Mouse (Mus musculus) midbrain, embryonic 12.5 days (tissue): ENCODE measurements around the gene Pias4. TPM values are rescaled to one million over a fixed set of nuclear protein-coding genes. Genes with fewer than 3 reads are reported as not detected.

Experiments used
- ATAC-seq: fragments of 200-750 bp; cut with Nextera tagmentation; 2 replicates; pipeline ENCODE4 v1.8.0; 2017; ENCODE audit warnings: low read depth, moderate TSS enrichment, moderate library complexity; ENCODE audit not compliant: low FRiP score
- H3K27ac ChIP-seq: fragments of 300-500 bp; sonication (generic); replicated peaks from 2 replicates; pipeline ENCODE4 v1.5.1; 2016; ENCODE audit warnings: mild to moderate bottlenecking
- H3K27me3 ChIP-seq: fragments of 300-500 bp; sonication (generic); 2 replicates; pipeline ENCODE4 v1.6.1; 2016; ENCODE audit warnings: mild to moderate bottlenecking
- H3K36me3 ChIP-seq: fragments of 300-500 bp; sonication (generic); 2 replicates; pipeline ENCODE4 v1.6.1; 2016
- H3K4me1 ChIP-seq: fragments of 300-500 bp; sonication (generic); 2 replicates; pipeline ENCODE4 v1.6.1; 2016
- H3K4me2 ChIP-seq: fragments of 300-500 bp; sonication (generic); replicated peaks from 2 replicates; pipeline ENCODE4 v1.6.1; 2016; ENCODE audit warnings: mild to moderate bottlenecking, moderate library complexity
- H3K4me3 ChIP-seq: fragments of 300-500 bp; sonication (generic); 2 replicates; pipeline ENCODE4 v1.5.1; 2016; ENCODE audit warnings: mild to moderate bottlenecking
- H3K9ac ChIP-seq: fragments of 300-500 bp; sonication (generic); replicated peaks from 2 replicates; pipeline ENCODE4 v1.6.1; 2016; ENCODE audit warnings: mild to moderate bottlenecking, moderate library complexity
- H3K9me3 ChIP-seq: fragments of 300-500 bp; sonication (generic); 2 replicates; pipeline ENCODE4 v1.6.1; 2016; ENCODE audit warnings: mild to moderate bottlenecking
- WGBS: fragments of 180-500 bp; shearing (Covaris S2); methylation state at CpG from one replicate; pipeline ENCODE4 v1.1.7; 2016; 5-methylcytosine and 5-hydroxymethylcytosine counted together
- polyA plus RNA-seq: library from polyadenylated mRNA; unstranded; fragments of >200 nt; fragmentation: Nextera tagmentation; extraction: Ambion mirVana; gene quantifications from 2 replicates; pipeline ENCODE4 v1.2.1, GENCODE M21; 2016

The Pias4 gene
- polyA plus RNA-seq, 1 experiment from 2014 or later: 58.6 TPM

- Histone ChIP-seq H3K9ac (no peak overlapping the region), H3K27me3 (no peaks in the 10 kb centered on the region), H3K36me3 (peaks cover 82% of the 10 kb centered on the region), H3K9me3 (no peaks in the 10 kb centered on the region), H3K4me2 (no peak overlapping the region), H3K4me3 (no peak overlapping the region), H3K27ac (no peak overlapping the region), H3K4me1 (no peaks in the 10 kb centered on the region)
- no peak for ATAC-seq
- 85% methylated on average over 6 of the region's 6 CpGs for WGBS
Observed at GRCm38 (mm10) chr10:81154736-81155135, 13.0 kb downstream of the Pias4 start.

- Histone ChIP-seq H3K4me2 (no peak overlapping the region), H3K36me3 (peaks cover 84% of the 10 kb centered on the region), H3K27me3 (no peaks in the 10 kb centered on the region), H3K4me3 (no peak overlapping the region), H3K9me3 (no peaks in the 10 kb centered on the region), H3K27ac (no peak overlapping the region), H3K9ac (0 out of 2 replicates have a peak overlapping the region, but pooled peaks have one; percentile 11), H3K4me1 (no peaks in the 10 kb centered on the region)
- 95% methylated on average over 12 of the region's 12 CpGs for WGBS
- ATAC-seq: no peak
Observed at GRCm38 (mm10) chr10:81154313-81154712, 13.4 kb downstream of the Pias4 start.

GRCm38 (mm10) chr10:81152609-81153008, 15.1 kb downstream of the Pias4 start:
- H3K9ac ChIP-seq: no peak overlapping the region
- H3K4me2 ChIP-seq: no peak overlapping the region
- 81% methylated on average over 12 of the region's 12 CpGs for WGBS
- H3K4me3 ChIP-seq: no peak overlapping the region
- ATAC-seq: no peak
- no peaks in the 10 kb centered on the region for H3K4me1 ChIP-seq
- H3K27ac ChIP-seq: peak overlapping the region; percentile 49; the same call in 1 of the 2 replicates
- no peaks in the 10 kb centered on the region for H3K9me3 ChIP-seq
- peaks cover 84% of the 10 kb centered on the region for H3K36me3 ChIP-seq
- no peaks in the 10 kb centered on the region for H3K27me3 ChIP-seq

- WGBS: 79% methylated on average over 6 of the region's 6 CpGs
- no peaks in the 10 kb centered on the region for H3K9me3 ChIP-seq
- H3K36me3 ChIP-seq: peaks cover 84% of the 10 kb centered on the region
- no peak overlapping the region for H3K4me3 ChIP-seq
- no peak overlapping the region for H3K9ac ChIP-seq
- no peaks in the 10 kb centered on the region for H3K4me1 ChIP-seq
- H3K27me3 ChIP-seq: no peaks in the 10 kb centered on the region
- H3K4me2 ChIP-seq: no peak overlapping the region
- no peak overlapping the region for H3K27ac ChIP-seq
- ATAC-seq: no peak
Observed at GRCm38 (mm10) chr10:81151261-81151660, 16.5 kb downstream of the Pias4 start.

GRCm38 (mm10) chr10:81146296-81146695, 21.4 kb downstream of the Pias4 start:
- no peak overlapping the region for H3K4me3 ChIP-seq
- H3K4me1 ChIP-seq: peaks cover 12% of the 10 kb centered on the region
- ATAC-seq: no peak
- no peaks in the 10 kb centered on the region for H3K27me3 ChIP-seq
- no peak overlapping the region for H3K4me2 ChIP-seq
- H3K27ac ChIP-seq: no peak overlapping the region
- H3K36me3 ChIP-seq: peaks cover 73% of the 10 kb centered on the region
- H3K9me3 ChIP-seq: no peaks in the 10 kb centered on the region; the same call in 1 of the 2 replicates
- H3K9ac ChIP-seq: no peak overlapping the region
- WGBS: 80% methylated on average over 4 of the region's 4 CpGs

- no peak for ATAC-seq
- peaks cover 16% of the 10 kb centered on the region for H3K4me1 ChIP-seq
- no peak overlapping the region for H3K4me2 ChIP-seq
- no peak overlapping the region for H3K27ac ChIP-seq
- H3K9ac ChIP-seq: no peak overlapping the region
- H3K36me3 ChIP-seq: peaks cover 73% of the 10 kb centered on the region
- H3K27me3 ChIP-seq: no peaks in the 10 kb centered on the region
- WGBS: 89% methylated on average over 7 of the region's 7 CpGs
- H3K9me3 ChIP-seq: no peaks in the 10 kb centered on the region; the same call in 1 of the 2 replicates
- no peak overlapping the region for H3K4me3 ChIP-seq
Observed at GRCm38 (mm10) chr10:81145778-81146177, 21.9 kb downstream of the Pias4 start.

- Histone ChIP-seq H3K27ac (no peak overlapping the region), H3K36me3 (peaks cover 70% of the 10 kb centered on the region), H3K4me3 (no peak overlapping the region), H3K4me2 (no peak overlapping the region), H3K9me3 (no peaks in the 10 kb centered on the region; the same call in 1 of the 2 replicates), H3K9ac (no peak overlapping the region), H3K27me3 (no peaks in the 10 kb centered on the region), H3K4me1 (peaks cover 20% of the 10 kb centered on the region)
- no peak for ATAC-seq
- WGBS: 96% methylated on average over 6 of the region's 6 CpGs
Observed at GRCm38 (mm10) chr10:81145307-81145706, 22.4 kb downstream of the Pias4 start.

GRCm38 (mm10) chr10:81144667-81145066, 23.1 kb downstream of the Pias4 start:
- no peak for ATAC-seq
- no peak overlapping the region for H3K27ac ChIP-seq

GRCm38 (mm10) chr10:81143845-81144437, 23.8 kb downstream of the Pias4 start:
- 96% methylated on average over 52 of the region's 52 CpGs for WGBS
- Histone ChIP-seq H3K4me1 (peaks cover 34% of the 10 kb centered on the region), H3K9ac (no peak overlapping the region), H3K36me3 (peaks cover 59% of the 10 kb centered on the region), H3K27ac (no peak overlapping the region), H3K9me3 (no peaks in the 10 kb centered on the region; the same call in 1 of the 2 replicates), H3K27me3 (no peaks in the 10 kb centered on the region), H3K4me3 (no peak overlapping the region), H3K4me2 (no peak overlapping the region)
- no peak for ATAC-seq

More at GRCm38 (mm10) chr10:81144667-81145066, 23.1 kb downstream of the Pias4 start:
- no peak overlapping the region for H3K9ac ChIP-seq
- H3K27me3 ChIP-seq: no peaks in the 10 kb centered on the region
- H3K4me1 ChIP-seq: peaks cover 27% of the 10 kb centered on the region
- H3K4me2 ChIP-seq: no peak overlapping the region
- no peaks in the 10 kb centered on the region; the same call in 1 of the 2 replicates for H3K9me3 ChIP-seq
- H3K36me3 ChIP-seq: peaks cover 64% of the 10 kb centered on the region
- 95% methylated on average over 27 of the region's 27 CpGs for WGBS
- H3K4me3 ChIP-seq: no peak overlapping the region

GRCm38 (mm10) chr10:81143157-81143633, 24.5 kb downstream of the Pias4 start:
- 93% methylated on average over 7 of the region's 7 CpGs for WGBS
- no peak overlapping the region for H3K4me3 ChIP-seq
- 0 out of 2 replicates have a peak overlapping the region, but pooled peaks have one; percentile 2 for H3K4me2 ChIP-seq
- peaks cover 42% of the 10 kb centered on the region for H3K4me1 ChIP-seq
- H3K36me3 ChIP-seq: peaks cover 51% of the 10 kb centered on the region
- 0 out of 2 replicates have a peak overlapping the region, but pooled peaks have one; percentile 20 for H3K27ac ChIP-seq
- H3K9ac ChIP-seq: no peak overlapping the region
- H3K9me3 ChIP-seq: no peaks in the 10 kb centered on the region; the same call in 1 of the 2 replicates
- no peaks in the 10 kb centered on the region for H3K27me3 ChIP-seq
- no peak for ATAC-seq

GRCm38 (mm10) chr10:81142551-81142981, 25.2 kb downstream of the Pias4 start:
- Histone ChIP-seq H3K9ac (no peak overlapping the region), H3K36me3 (peaks cover 45% of the 10 kb centered on the region), H3K9me3 (no peaks in the 10 kb centered on the region; the same call in 1 of the 2 replicates), H3K4me1 (peaks cover 45% of the 10 kb centered on the region), H3K27ac (peak overlapping the region; percentile 20; the same call in 1 of the 2 replicates), H3K27me3 (no peaks in the 10 kb centered on the region), H3K4me3 (no peak overlapping the region), H3K4me2 (0 out of 2 replicates have a peak overlapping the region, but pooled peaks have one; percentile 2)
- ATAC-seq: no peak
- 75% methylated on average over 5 of the region's 5 CpGs for WGBS

GRCm38 (mm10) chr10:81141455-81142210, 26.1 kb downstream of the Pias4 start:
- H3K36me3 ChIP-seq: peaks cover 36% of the 10 kb centered on the region
- H3K4me3 ChIP-seq: no peak overlapping the region
- H3K9me3 ChIP-seq: no peaks in the 10 kb centered on the region; the same call in 1 of the 2 replicates
- ATAC-seq: no peak
- WGBS: 79% methylated on average over 7 of the region's 7 CpGs
- peak overlapping the region; percentile 20; the same call in 1 of the 2 replicates for H3K27ac ChIP-seq
- no peaks in the 10 kb centered on the region for H3K27me3 ChIP-seq
- H3K9ac ChIP-seq: no peak overlapping the region
- H3K4me1 ChIP-seq: peaks cover 45% of the 10 kb centered on the region
- no peak overlapping the region for H3K4me2 ChIP-seq
